Mouse (Mus musculus): ENCODE measurements around the gene Cldn7. TPM values are rescaled to one million over a fixed set of nuclear protein-coding genes. Genes with fewer than 3 reads are reported as not detected.

Gene Cldn7
- polyA plus RNA-seq, 1 experiment from 2014 or later, result 4.4 TPM

DNA sequence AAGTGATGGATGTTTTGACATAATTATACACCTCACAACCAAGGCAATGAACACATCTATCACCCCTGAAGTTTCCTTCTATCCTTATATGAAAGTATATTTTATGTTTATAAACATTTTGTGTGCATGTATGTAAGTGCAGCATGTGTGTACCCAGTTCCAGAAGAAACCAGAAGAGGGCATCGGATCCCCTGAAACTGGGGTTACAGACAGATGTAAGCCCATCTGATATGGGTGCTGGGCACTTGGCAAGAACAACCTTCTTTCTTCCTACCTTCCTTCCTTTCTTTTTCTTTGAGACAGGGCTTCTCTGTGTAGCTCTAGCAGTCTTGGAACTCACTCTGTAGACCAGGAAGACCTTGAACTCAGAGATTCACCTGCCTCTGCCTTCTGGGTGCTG is 8.4 kb upstream of the Cldn7 start:
- Histone ChIP-seq H3K9me3 (ENCODE audit: low read length) (no peaks in the 10 kb centered on the region), H3K4me2 (ENCODE audit: low read depth, low read length) (no peak overlapping the region), H3K4me1 (ENCODE audit: insufficient read depth) (0 out of 2 replicates have a peak, but pooled peaks cover 3% of the 10 kb centered on the region), H3K27me3 (ENCODE audit: insufficient read depth, low read length) (peaks cover 10% of the 10 kb centered on the region; the same call in 1 of the 2 replicates), H3K9ac (replicated peaks) (no peak overlapping the region), H3K36me3 (replicated peaks; ENCODE audit: insufficient read depth, low read length) (no peaks in the 10 kb centered on the region), H3K27ac (ENCODE audit: low read depth) (no peak overlapping the region), H3K4me3 (ENCODE audit: low read depth, low read length) (no peak overlapping the region)
- ATAC-seq, result no peak
- WGBS (ENCODE audit: insufficient replicate concordance), result 75% methylated on average over 1 of the region's 1 CpGs
- TF ChIP-seq EP300 (IDR thresholded peaks at IDR 0.05; ENCODE audit: low read depth) (no peak), CTCF (IDR thresholded peaks at IDR 0.05; ENCODE audit: low read depth) (peak; percentile 37; the same call in 1 of the 2 replicates)
- no peak for DNase-seq

DNA sequence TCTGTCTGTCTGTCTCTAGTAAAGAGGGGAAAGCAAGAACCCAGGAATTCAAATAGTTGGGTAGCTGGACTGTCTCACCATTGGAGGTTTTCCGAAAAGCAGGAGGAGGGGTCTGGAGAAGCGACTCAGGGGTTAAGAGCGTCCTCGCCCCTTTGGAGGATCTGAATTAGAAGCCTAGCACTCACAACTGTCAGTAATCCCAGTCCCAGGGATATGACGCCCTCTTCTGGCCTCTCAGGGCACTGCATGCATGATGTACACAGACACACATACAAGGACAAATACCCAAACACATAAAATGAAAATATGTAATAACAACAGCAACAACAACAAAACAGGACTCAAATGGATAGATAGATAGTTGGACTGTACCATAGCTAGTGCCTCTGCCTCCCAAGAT is 4.0 kb upstream of the Cldn7 start:
- Histone ChIP-seq H3K36me3 (replicated peaks; ENCODE audit: insufficient read depth, low read length) (no peaks in the 10 kb centered on the region), H3K9me3 (ENCODE audit: low read length) (no peaks in the 10 kb centered on the region), H3K4me3 (ENCODE audit: low read depth, low read length) (no peak overlapping the region), H3K27ac (ENCODE audit: low read depth) (no peak overlapping the region), H3K4me2 (ENCODE audit: low read depth, low read length) (no peak overlapping the region), H3K27me3 (ENCODE audit: insufficient read depth, low read length) (peaks cover 34% of the 10 kb centered on the region), H3K9ac (replicated peaks) (no peak overlapping the region), H3K4me1 (ENCODE audit: insufficient read depth) (0 out of 2 replicates have a peak, but pooled peaks cover 3% of the 10 kb centered on the region)
- DNase-seq (peak; percentile 55), ATAC-seq (no peak)
- WGBS (ENCODE audit: insufficient replicate concordance), result 44% methylated on average over 5 of the region's 5 CpGs
- TF ChIP-seq EP300 (IDR thresholded peaks at IDR 0.05; ENCODE audit: low read depth) (no peak), CTCF (IDR thresholded peaks at IDR 0.05; ENCODE audit: low read depth) (peak; percentile 71)

DNA sequence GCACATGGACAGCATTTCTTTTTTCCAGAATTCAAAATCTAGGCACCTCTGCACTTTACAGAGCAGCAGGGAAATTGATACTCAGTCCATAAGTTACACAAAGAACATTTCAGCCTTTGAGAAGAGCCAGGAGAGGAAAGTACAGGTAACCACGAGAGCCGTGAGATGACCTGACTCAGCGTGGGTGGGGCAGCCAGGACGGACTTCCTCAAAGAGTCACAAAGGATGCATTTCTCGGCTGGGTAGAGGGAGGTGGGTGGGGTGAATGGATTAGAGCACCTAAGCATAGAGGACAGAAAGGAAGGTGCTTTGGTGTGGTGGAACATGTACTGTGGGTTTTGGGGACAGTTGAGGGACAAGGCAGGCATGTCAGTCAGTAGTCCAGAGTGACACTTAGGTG is 2.7 kb upstream of the Cldn7 start:
- H3K9ac ChIP-seq (replicated peaks), result no peak overlapping the region
- no peak overlapping the region for H3K4me2 ChIP-seq (ENCODE audit: low read depth, low read length)
- DNase-seq (no peak), ATAC-seq (no peak)
- TF ChIP-seq CTCF (IDR thresholded peaks at IDR 0.05; ENCODE audit: low read depth) (no peak), EP300 (IDR thresholded peaks at IDR 0.05; ENCODE audit: low read depth) (no peak)
- peaks cover 15% of the 10 kb centered on the region for H3K4me1 ChIP-seq (ENCODE audit: insufficient read depth)
- H3K27ac ChIP-seq (ENCODE audit: low read depth), result no peak overlapping the region
- H3K27me3 ChIP-seq (ENCODE audit: insufficient read depth, low read length), result peaks cover 47% of the 10 kb centered on the region
- no peaks in the 10 kb centered on the region for H3K9me3 ChIP-seq (ENCODE audit: low read length)
- no peak overlapping the region for H3K4me3 ChIP-seq (ENCODE audit: low read depth, low read length)
- H3K36me3 ChIP-seq (replicated peaks; ENCODE audit: insufficient read depth, low read length), result no peaks in the 10 kb centered on the region
- 14% methylated on average over 5 of the region's 5 CpGs for WGBS (ENCODE audit: insufficient replicate concordance)

DNA sequence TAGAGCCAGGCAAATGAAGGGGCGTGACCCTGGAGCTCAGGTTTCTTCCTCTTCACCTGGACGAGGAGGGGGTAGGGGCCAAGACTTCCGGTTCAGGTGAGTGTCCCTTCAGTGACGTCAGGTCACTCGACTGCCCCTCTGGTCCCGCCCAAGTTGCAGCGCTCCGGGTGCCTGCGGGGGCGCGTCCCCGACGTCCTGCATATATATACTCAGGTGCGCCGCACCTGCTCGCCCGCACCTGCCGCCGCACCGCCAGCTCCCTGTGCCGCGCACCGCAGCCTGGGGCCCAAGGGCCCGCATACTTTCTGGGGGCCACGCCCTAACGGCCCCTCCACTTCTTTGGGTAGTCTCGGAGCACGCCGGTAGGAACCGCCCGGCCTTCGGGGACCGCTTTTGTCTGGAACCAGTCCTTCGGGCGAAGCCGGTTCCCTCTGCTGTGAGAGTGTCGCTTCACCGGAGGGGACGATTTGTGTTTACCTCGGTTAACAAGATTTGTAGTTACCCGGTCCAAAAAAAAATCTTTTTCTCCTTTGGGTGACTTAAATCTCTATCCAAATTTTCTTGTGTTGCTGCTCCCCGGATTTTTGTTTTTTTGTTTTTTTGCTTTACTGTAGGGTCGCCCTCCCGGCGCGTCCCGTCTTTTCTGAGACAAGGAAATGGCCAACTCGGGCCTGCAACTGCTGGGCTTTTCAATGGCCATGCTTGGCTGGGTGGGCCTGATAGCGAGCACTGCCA is 859 bp downstream of the Cldn7 start:
- Histone ChIP-seq H3K9me3 (ENCODE audit: low read length) (no peaks in the 10 kb centered on the region), H3K36me3 (replicated peaks; ENCODE audit: insufficient read depth, low read length) (peaks cover 11% of the 10 kb centered on the region), H3K4me2 (ENCODE audit: low read depth, low read length) (peak overlapping the region; percentile 67), H3K4me3 (ENCODE audit: low read depth, low read length) (peak overlapping the region; percentile 40), H3K27ac (ENCODE audit: low read depth) (no peak overlapping the region), H3K27me3 (ENCODE audit: insufficient read depth, low read length) (peaks cover 54% of the 10 kb centered on the region), H3K9ac (replicated peaks) (0 out of 2 replicates have a peak overlapping the region, but pooled peaks have one; percentile 34), H3K4me1 (ENCODE audit: insufficient read depth) (peaks cover 16% of the 10 kb centered on the region)
- ATAC-seq (no peak), DNase-seq (peak; percentile 18)
- TF ChIP-seq CTCF (IDR thresholded peaks at IDR 0.05; ENCODE audit: low read depth), result no peak
- TF ChIP-seq EP300 (IDR thresholded peaks at IDR 0.05; ENCODE audit: low read depth), result no peak
- 3% methylated on average over 47 of the region's 49 CpGs for WGBS (ENCODE audit: insufficient replicate concordance)

DNA sequence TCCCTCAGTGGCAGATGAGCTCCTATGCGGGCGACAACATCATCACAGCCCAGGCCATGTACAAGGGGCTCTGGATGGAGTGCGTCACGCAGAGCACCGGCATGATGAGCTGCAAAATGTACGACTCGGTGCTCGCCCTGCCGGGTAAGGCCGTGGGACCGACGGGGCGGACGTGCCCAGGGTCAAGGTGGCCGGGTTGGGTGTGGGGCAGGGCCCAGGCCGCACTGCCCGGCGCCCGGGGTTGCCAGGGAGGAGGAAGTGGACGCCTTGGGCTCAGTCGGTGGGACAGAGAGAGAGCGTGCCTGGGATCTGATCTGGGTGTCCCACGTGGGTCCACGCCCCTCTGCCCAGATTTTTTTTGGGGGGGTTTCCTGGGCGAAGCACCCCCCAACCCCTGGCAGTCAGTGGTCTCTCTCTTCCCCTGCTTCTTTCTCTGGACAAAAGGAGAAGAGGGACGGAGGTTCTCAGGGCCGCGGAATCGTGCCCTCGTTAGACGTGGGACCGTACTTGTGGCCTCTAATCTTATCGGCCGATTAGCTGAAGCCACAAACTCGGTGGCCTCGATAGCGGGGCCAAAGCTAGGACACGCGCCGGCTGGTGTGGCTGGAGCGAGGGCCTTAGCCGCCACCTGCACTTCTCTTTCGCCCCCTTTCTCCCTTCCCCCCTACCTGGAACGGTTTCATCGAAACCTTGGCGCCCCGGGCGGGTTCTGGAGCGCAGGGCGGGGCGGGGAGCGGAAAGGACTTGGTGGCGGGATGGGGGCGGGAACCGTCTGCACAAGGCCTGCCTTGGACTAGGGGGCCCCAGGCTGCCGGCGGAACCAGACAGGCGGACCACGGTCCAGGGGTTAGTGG is 1.7 kb downstream of the Cldn7 start:
- H3K4me3 ChIP-seq (ENCODE audit: low read depth, low read length), result peak overlapping the region; percentile 40
- H3K4me1 ChIP-seq (ENCODE audit: insufficient read depth), result peaks cover 16% of the 10 kb centered on the region
- peak overlapping the region; percentile 67 for H3K4me2 ChIP-seq (ENCODE audit: low read depth, low read length)
- peak overlapping the region; percentile 34; the same call in 1 of the 2 replicates for H3K9ac ChIP-seq (replicated peaks)
- H3K36me3 ChIP-seq (replicated peaks; ENCODE audit: insufficient read depth, low read length), result peaks cover 14% of the 10 kb centered on the region
- ATAC-seq (peak; percentile 59), DNase-seq (peak; percentile 52)
- H3K27ac ChIP-seq (ENCODE audit: low read depth), result no peak overlapping the region
- no peaks in the 10 kb centered on the region for H3K9me3 ChIP-seq (ENCODE audit: low read length)
- no peak for TF ChIP-seq CTCF (IDR thresholded peaks at IDR 0.05; ENCODE audit: low read depth)
- no peak for TF ChIP-seq EP300 (IDR thresholded peaks at IDR 0.05; ENCODE audit: low read depth)
- H3K27me3 ChIP-seq (ENCODE audit: insufficient read depth, low read length), result peaks cover 54% of the 10 kb centered on the region
- WGBS (ENCODE audit: insufficient replicate concordance), result 3% methylated on average over 57 of the region's 59 CpGs

All from liver, postnatal 0 days (tissue).